Mouse (Mus musculus) C2C12 (cell line): ENCODE data around the gene Morf4l1. TPM values are rescaled to one million over a fixed set of nuclear protein-coding genes. Genes with fewer than 3 reads are reported as not detected.

Experiments used
- H3K27me3 ChIP-seq: one replicate; pipeline ENCODE4 v1.6.1; 2011; ENCODE audit not compliant: control insufficient read depth, insufficient read depth, insufficient read length
- H3K36me3 ChIP-seq: one replicate; pipeline ENCODE4 v1.6.1; 2011; ENCODE audit not compliant: control insufficient read depth, insufficient read depth
- H3K4me3 ChIP-seq: one replicate; pipeline ENCODE4 v1.5.1; 2011; ENCODE audit warnings: mild to moderate bottlenecking, control low read depth; ENCODE audit not compliant: poor library complexity, insufficient read depth, severe bottlenecking
- H3K79me2 ChIP-seq: one replicate; pipeline ENCODE4 v1.6.1; 2011; ENCODE audit not compliant: control insufficient read depth, insufficient read depth
- H3K79me3 ChIP-seq: one replicate; pipeline ENCODE4 v1.6.1; 2011; ENCODE audit warnings: low read depth, control low read depth
- H3ac ChIP-seq: one replicate; pipeline ENCODE3; 2011; ENCODE audit warnings: low read depth; ENCODE audit not compliant: control insufficient read depth, insufficient read length
- CEBPB ChIP-seq: IDR thresholded peaks from one replicate; pipeline ENCODE4 v1.6.1; 2011; ENCODE audit warnings: low read depth, mild to moderate bottlenecking, control low read depth, moderate library complexity
- CTCF ChIP-seq: IDR thresholded peaks from one replicate; pipeline ENCODE4 v1.5.1; 2011; ENCODE audit not compliant: control insufficient read depth, insufficient read depth, insufficient read length
- FOSL1 ChIP-seq: IDR thresholded peaks from one replicate; pipeline ENCODE4 v1.8.0; 2011; ENCODE audit warnings: mild to moderate bottlenecking, low read length; ENCODE audit not compliant: poor library complexity, insufficient read depth, severe bottlenecking
- MAX ChIP-seq: IDR thresholded peaks from one replicate; pipeline ENCODE4 v1.6.1; 2011; ENCODE audit warnings: mild to moderate bottlenecking, control low read depth
- MYOD1 ChIP-seq: IDR thresholded peaks from one replicate; pipeline ENCODE4 v1.6.1; 2011; ENCODE audit warnings: low read depth; ENCODE audit not compliant: control insufficient read depth, insufficient read length
- MYOG ChIP-seq: IDR thresholded peaks from one replicate; pipeline ENCODE4 v1.6.1; 2011; ENCODE audit not compliant: control insufficient read depth, insufficient read length; ENCODE audit errors: extremely low read depth
- USF1 ChIP-seq: IDR thresholded peaks from one replicate; pipeline ENCODE4 v1.6.1; 2011; ENCODE audit warnings: low read depth, mild to moderate bottlenecking, control low read depth, moderate library complexity
- long read RNA-seq, 2 experiments: library from polyadenylated mRNA; unstranded; transcript quantifications; one replicate each; pipeline ENCODE4 v2.0.0; 2019 to 2020
- polyA plus RNA-seq: library from polyadenylated mRNA; unstranded; fragments of >200 nt; fragmentation: generic; extraction: Trizol; gene quantifications from one replicate; pipeline ENCODE4 v1.2.1, GENCODE M21; 2012; ENCODE audit warnings: missing spikeins

The Morf4l1 gene
- 151 TPM for polyA plus RNA-seq
- long read RNA-seq, experiment 1, transcript Morf4l1-202 (12 exons, 1,824 nt): major isoform, 77 of 112 reads
- long read RNA-seq, experiment 1, transcript Morf4l1-201 (13 exons, 1,882 nt): minor isoform, 7 of 112 reads
- long read RNA-seq, experiment 1, partial matches to known transcripts: 14 of 112 reads
- long read RNA-seq, experiment 1, other reads (novel, unspliced or antisense): 14 of 112 reads
- long read RNA-seq, experiment 2, transcript Morf4l1-201 (13 exons, 1,882 nt): minor isoform, 24 of 270 reads
- long read RNA-seq, experiment 2, transcript Morf4l1-202 (12 exons, 1,824 nt): major isoform, 216 of 270 reads
- long read RNA-seq, experiment 2, partial matches to known transcripts: 14 of 270 reads
- long read RNA-seq, experiment 2, other reads (novel, unspliced or antisense): 16 of 270 reads

GRCm38 (mm10) chr9:90114567-90115307 lies at the start of gene Morf4l1:
Morf4l1 (minus strand) TSS chr9:90114774.
- Histone ChIP-seq H3K79me2 (peaks cover 46% of the 10 kb centered on the region), H3K36me3 (peaks cover 5% of the 10 kb centered on the region), H3K79me3 (peaks cover 43% of the 10 kb centered on the region), H3K27me3 (no peaks in the 10 kb centered on the region), H3ac (peak within 1 kb of the TSS; percentile 87), H3K4me3 (peak within 1 kb of the TSS; percentile 94)
- TF ChIP-seq MYOG: no peak
- no peak for TF ChIP-seq CTCF
- TF ChIP-seq MYOD1: no peak
- no peak for TF ChIP-seq MAX
- no peak for TF ChIP-seq CEBPB
- no peak for TF ChIP-seq USF1
- no peak for TF ChIP-seq FOSL1

- H3ac ChIP-seq: peak overlapping the region; percentile 73
- peaks cover 1% of the 10 kb centered on the region for H3K79me3 ChIP-seq
- peaks cover 10% of the 10 kb centered on the region for H3K79me2 ChIP-seq
- H3K27me3 ChIP-seq: no peaks in the 10 kb centered on the region
- peak overlapping the region; percentile 53 for H3K4me3 ChIP-seq
- H3K36me3 ChIP-seq: no peaks in the 10 kb centered on the region
- TF ChIP-seq USF1: no peak
- no peak for TF ChIP-seq MAX
Observed at GRCm38 (mm10) chr9:90163749-90164095, 49.1 kb upstream of the Morf4l1 start.

GRCm38 (mm10) chr9:90162926-90163748 lies 48.6 kb upstream of the Morf4l1 start, which contains the start of gene Adamts7:
Adamts7 (plus strand) TSS chr9:90163069.
- no peaks in the 10 kb centered on the region for H3K27me3 ChIP-seq
- H3K79me3 ChIP-seq: peaks cover under 1% of the 10 kb centered on the region
- H3K79me2 ChIP-seq: peaks cover 10% of the 10 kb centered on the region
- TF ChIP-seq CTCF: no peak
- TF ChIP-seq USF1: no peak
- no peak for TF ChIP-seq CEBPB
- TF ChIP-seq MAX: peak; percentile 33
- peak within 1 kb of the TSS; percentile 73 for H3ac ChIP-seq
- no peaks in the 10 kb centered on the region for H3K36me3 ChIP-seq
- peak within 1 kb of the TSS; percentile 53 for H3K4me3 ChIP-seq

DNA sequence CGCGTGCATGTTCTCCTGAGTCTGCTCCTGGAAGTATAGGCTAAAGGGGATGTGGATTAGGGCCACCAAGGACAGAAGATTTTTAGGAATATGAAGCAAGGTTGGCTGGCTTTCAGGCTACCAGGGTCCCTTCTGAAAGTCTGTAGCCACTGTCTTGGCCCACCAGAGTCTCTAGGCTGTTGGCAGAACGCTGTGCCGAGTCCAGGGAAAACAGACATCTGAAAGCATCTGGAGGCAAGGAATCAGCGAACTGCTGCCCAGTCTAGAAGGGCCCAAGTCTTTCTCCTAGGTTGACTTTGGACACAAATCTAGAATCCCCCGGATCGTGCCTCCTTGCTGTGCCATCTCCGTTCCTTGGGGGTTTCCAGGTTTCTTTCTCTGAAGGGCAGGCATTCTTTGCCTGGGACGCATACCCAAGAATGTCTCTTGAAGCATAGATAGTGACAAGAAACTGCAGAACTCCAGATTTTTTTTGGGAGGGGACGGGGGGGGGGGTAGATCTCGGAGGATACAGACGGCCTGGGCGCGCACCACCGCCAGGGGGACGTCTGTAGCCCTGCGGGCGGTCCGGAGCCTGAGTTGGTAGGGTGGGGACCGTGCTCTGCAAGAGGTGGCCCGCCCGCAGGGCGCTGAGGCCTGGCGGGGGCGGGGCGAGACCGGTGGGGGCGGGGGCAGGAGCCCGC lies 47.8 kb upstream of the Morf4l1 start:
- Histone ChIP-seq H3ac (peak overlapping the region; percentile 24), H3K27me3 (no peaks in the 10 kb centered on the region), H3K79me3 (no peaks in the 10 kb centered on the region), H3K36me3 (no peaks in the 10 kb centered on the region), H3K4me3 (peak overlapping the region; percentile 53), H3K79me2 (peaks cover 5% of the 10 kb centered on the region)
- no peak for TF ChIP-seq MYOG
- no peak for TF ChIP-seq FOSL1
- TF ChIP-seq MAX: no peak
- TF ChIP-seq CTCF: peak; percentile 58

- no peak overlapping the region for H3ac ChIP-seq
- no peak for TF ChIP-seq FOSL1
- no peak for TF ChIP-seq MYOG
- TF ChIP-seq CTCF: no peak
- TF ChIP-seq MYOD1: no peak
- TF ChIP-seq CEBPB: no peak
- no peak for TF ChIP-seq MAX
- TF ChIP-seq USF1: no peak
- no peaks in the 10 kb centered on the region for H3K27me3 ChIP-seq
- no peaks in the 10 kb centered on the region for H3K36me3 ChIP-seq
- no peaks in the 10 kb centered on the region for H3K79me2 ChIP-seq
- H3K4me3 ChIP-seq: no peak overlapping the region
- H3K79me3 ChIP-seq: no peaks in the 10 kb centered on the region
Observed at GRCm38 (mm10) chr9:90146869-90147268, 32.3 kb upstream of the Morf4l1 start.
